ENCODE assay signal across 9 mouse cellular contexts in the genomic region with DNA sequence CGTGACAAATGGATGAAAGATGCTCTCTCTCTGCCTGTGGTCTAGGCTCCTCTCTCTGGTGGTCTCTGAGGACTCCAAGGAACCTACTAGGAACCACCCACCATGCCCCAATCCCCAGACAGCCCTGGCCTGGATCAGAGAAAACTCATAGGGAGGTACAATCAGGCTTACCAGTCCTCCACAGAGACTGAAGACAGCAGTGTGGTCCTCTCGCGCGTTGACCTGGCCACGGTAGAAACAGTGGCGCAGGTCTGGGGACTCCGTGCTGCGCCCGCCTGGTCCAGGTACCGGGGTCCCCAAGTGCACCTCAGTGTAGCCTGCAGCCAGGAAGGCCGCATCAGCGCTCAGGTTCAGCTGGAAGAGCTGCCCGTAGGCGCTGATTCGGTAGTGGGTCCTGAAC.
DNase-seq lines count a peak whose midpoint lies in the region; ATAC-seq and TF ChIP-seq lines count a peak whose summit lies in the region.
"Had no signal": no experiment of that assay in that cellular context is flagged by ENCODE, and none has a peak within 500 bp of the region (broad histone marks: within the 10 kb centered on the region; RNA-seq: fewer than 3 reads in every experiment).

No protein-coding gene starts in this region.

- WGBS in kidney, embryonic 16.5 days, result 4% methylated on average over 15 of the region's 15 CpGs
- 10% methylated on average over 15 of the region's 15 CpGs for WGBS in embryonic facial prominence, embryonic 15.5 days
- WGBS in hindbrain, postnatal 0 days, result 5% methylated on average over 15 of the region's 15 CpGs
- 5% methylated on average over 15 of the region's 15 CpGs for WGBS in neural tube, embryonic 12.5 days

- TF ChIP-seq CTCF in hindbrain, postnatal 0 days (IDR thresholded peaks at IDR 0.05; ENCODE audit: low read depth), result no peak

- peak overlapping the region; percentile 73 for H3K4me3 ChIP-seq in kidney, embryonic 16.5 days (ENCODE audit: low read length)
- peak overlapping the region; percentile 71 for H3K4me3 ChIP-seq in embryonic facial prominence, embryonic 15.5 days (replicated peaks)
- H3K4me3 ChIP-seq in hindbrain, postnatal 0 days (ENCODE audit: low read length), result peak overlapping the region; percentile 71
- peak overlapping the region; percentile 69 for H3K4me3 ChIP-seq in neural tube, embryonic 12.5 days
- H3K4me3 ChIP-seq: myocyte had no signal

- H3K36me3 ChIP-seq in kidney, embryonic 16.5 days (ENCODE audit: insufficient read depth, low read length), result no peaks in the 10 kb centered on the region
- no peaks in the 10 kb centered on the region for H3K36me3 ChIP-seq in embryonic facial prominence, embryonic 15.5 days
- H3K36me3 ChIP-seq in hindbrain, postnatal 0 days (ENCODE audit: insufficient read depth, low read length), result no peaks in the 10 kb centered on the region
- no peaks in the 10 kb centered on the region; the same call in 1 of the 2 replicates for H3K36me3 ChIP-seq in neural tube, embryonic 12.5 days

- H3K9me3 ChIP-seq in kidney, embryonic 16.5 days (ENCODE audit: low read length), result no peaks in the 10 kb centered on the region
- H3K9me3 ChIP-seq in embryonic facial prominence, embryonic 15.5 days (replicated peaks), result no peaks in the 10 kb centered on the region
- H3K9me3 ChIP-seq in hindbrain, postnatal 0 days (ENCODE audit: low read length), result no peaks in the 10 kb centered on the region
- no peaks in the 10 kb centered on the region for H3K9me3 ChIP-seq in neural tube, embryonic 12.5 days

- no peak for DNase-seq in kidney, adult 11 months
- DNase-seq in hindbrain, postnatal 0 days (ENCODE audit: low spot score), result no peak
- DNase-seq in left cerebral cortex, adult 18-20 months (ENCODE audit: low spot score in 2 of 2), result no peak
- DNase-seq in urinary bladder, adult 2 months (ENCODE audit: low spot score), result no peak
- no peak for DNase-seq in cerebellum, adult 9-10 months

- peak overlapping the region; percentile 71 for H3K9ac ChIP-seq in kidney, embryonic 16.5 days (replicated peaks; ENCODE audit: low read length)
- H3K9ac ChIP-seq in embryonic facial prominence, embryonic 15.5 days, result peak overlapping the region; percentile 64; the same call in 1 of the 2 replicates
- peak overlapping the region; percentile 74; the same call in 1 of the 2 replicates for H3K9ac ChIP-seq in hindbrain, postnatal 0 days (replicated peaks; ENCODE audit: low read length)
- peak overlapping the region; percentile 75 for H3K9ac ChIP-seq in neural tube, embryonic 12.5 days

- no peak for ATAC-seq in kidney, embryonic 16.5 days (ENCODE audit: low FRiP score, low TSS enrichment)
- ATAC-seq in embryonic facial prominence, embryonic 15.5 days (ENCODE audit: insufficient number of reproducible peaks, low FRiP score, low TSS enrichment, low read depth), result no peak
- ATAC-seq in hindbrain, postnatal 0 days, result no peak
- ATAC-seq in neural tube, embryonic 12.5 days (ENCODE audit: low FRiP score, low read depth), result peak; percentile 8; the same call in 1 of the 2 replicates

- peaks cover 10% of the 10 kb centered on the region for H3K4me1 ChIP-seq in kidney, embryonic 16.5 days (ENCODE audit: insufficient read depth, low read length)
- H3K4me1 ChIP-seq in embryonic facial prominence, embryonic 15.5 days, result peaks cover 16% of the 10 kb centered on the region
- H3K4me1 ChIP-seq in hindbrain, postnatal 0 days (ENCODE audit: insufficient read depth, low read length), result peaks cover 7% of the 10 kb centered on the region; the same call in 1 of the 2 replicates
- peaks cover 20% of the 10 kb centered on the region for H3K4me1 ChIP-seq in neural tube, embryonic 12.5 days

- no peak overlapping the region for H3K27ac ChIP-seq in kidney, embryonic 16.5 days (ENCODE audit: low read length)
- no peak overlapping the region for H3K27ac ChIP-seq in embryonic facial prominence, embryonic 15.5 days (replicated peaks)
- H3K27ac ChIP-seq in hindbrain, postnatal 0 days, result no peak overlapping the region
- H3K27ac ChIP-seq in neural tube, embryonic 12.5 days, result no peak overlapping the region

- H3K4me2 ChIP-seq in kidney, embryonic 16.5 days (replicated peaks; ENCODE audit: low read depth, low read length), result peak overlapping the region; percentile 100
- H3K4me2 ChIP-seq in embryonic facial prominence, embryonic 15.5 days (replicated peaks), result peak overlapping the region; percentile 93
- peak overlapping the region; percentile 97 for H3K4me2 ChIP-seq in hindbrain, postnatal 0 days (ENCODE audit: low read depth, low read length)
- H3K4me2 ChIP-seq in neural tube, embryonic 12.5 days (replicated peaks), result peak overlapping the region; percentile 97

- peaks cover 21% of the 10 kb centered on the region for H3K27me3 ChIP-seq in kidney, embryonic 16.5 days (ENCODE audit: insufficient read depth, low read length)
- H3K27me3 ChIP-seq in embryonic facial prominence, embryonic 15.5 days, result peaks cover 7% of the 10 kb centered on the region
- H3K27me3 ChIP-seq in hindbrain, postnatal 0 days (ENCODE audit: insufficient read depth, low read length), result no peaks in the 10 kb centered on the region
- 0 out of 2 replicates have a peak, but pooled peaks cover 3% of the 10 kb centered on the region for H3K27me3 ChIP-seq in neural tube, embryonic 12.5 days (replicated peaks)
